Mouse (Mus musculus): Measurements from ENCODE around the gene Oas1f. TPM values are rescaled to one million over a fixed set of nuclear protein-coding genes. Genes with fewer than 3 reads are reported as not detected.
A peak's percentile ranks its signal among the peaks of the same experiment; 100 is the strongest.
"Not testable (repeated sequence)": the region's sequence is repeated elsewhere in the genome, so short reads cannot be mapped to it uniquely, and the experiment has no call there.

Oas1f gene
- polyA plus RNA-seq, 1 experiment from 2014 or later: not detected

GRCm38 (mm10) chr5:120887413-120887812 lies 40.2 kb downstream of the Oas1f start, which contains the start of gene Oas1g:
Gene Oas1g, minus strand, starts transcription at chr5:120887613.
- not testable (repeated sequence) for H3K27me3 ChIP-seq (ENCODE audit: control insufficient read depth, insufficient read depth, low read length); H3K27ac ChIP-seq (ENCODE audit: low read length); ATAC-seq (ENCODE audit: insufficient read depth, low FRiP score); H3K9me3 ChIP-seq (replicated peaks; ENCODE audit: control insufficient read depth, low read length); H3K4me1 ChIP-seq (ENCODE audit: control insufficient read depth, insufficient read depth, low read length); H3K36me3 ChIP-seq (ENCODE audit: control insufficient read depth, insufficient read depth, low read length); H3K9ac ChIP-seq (ENCODE audit: low read length); H3K4me3 ChIP-seq (replicated peaks; ENCODE audit: low read length)
- 0 out of 2 replicates have a peak within 1 kb of the TSS, but pooled peaks have one; percentile 12 for H3K4me2 ChIP-seq (ENCODE audit: low read depth, low read length)
- 20% methylated on average over 5 of the region's 9 CpGs for WGBS

- no peaks in the 10 kb centered on the region for H3K9me3 ChIP-seq (replicated peaks; ENCODE audit: control insufficient read depth, low read length)
- ATAC-seq (ENCODE audit: insufficient read depth, low FRiP score): no peak
- no peak overlapping the region for H3K9ac ChIP-seq (ENCODE audit: low read length)
- no peaks in the 10 kb centered on the region for H3K27me3 ChIP-seq (ENCODE audit: control insufficient read depth, insufficient read depth, low read length)
- no peak overlapping the region for H3K27ac ChIP-seq (ENCODE audit: low read length)
- WGBS: 45% methylated on average over 6 of the region's 6 CpGs
- H3K4me2 ChIP-seq (ENCODE audit: low read depth, low read length): 0 out of 2 replicates have a peak overlapping the region, but pooled peaks have one; percentile 12
- no peak overlapping the region for H3K4me3 ChIP-seq (replicated peaks; ENCODE audit: low read length)
- H3K36me3 ChIP-seq (ENCODE audit: control insufficient read depth, insufficient read depth, low read length): no peaks in the 10 kb centered on the region
- no peaks in the 10 kb centered on the region for H3K4me1 ChIP-seq (ENCODE audit: control insufficient read depth, insufficient read depth, low read length)
Measured at GRCm38 (mm10) chr5:120887831-120888230, 40.7 kb downstream of the Oas1f start.

GRCm38 (mm10) chr5:120888294-120888815 lies 41.2 kb downstream of the Oas1f start:
- not testable (repeated sequence) for H3K27me3 ChIP-seq (ENCODE audit: control insufficient read depth, insufficient read depth, low read length); H3K4me2 ChIP-seq (ENCODE audit: low read depth, low read length); H3K27ac ChIP-seq (ENCODE audit: low read length); H3K9me3 ChIP-seq (replicated peaks; ENCODE audit: control insufficient read depth, low read length); H3K4me3 ChIP-seq (replicated peaks; ENCODE audit: low read length); H3K36me3 ChIP-seq (ENCODE audit: control insufficient read depth, insufficient read depth, low read length); H3K4me1 ChIP-seq (ENCODE audit: control insufficient read depth, insufficient read depth, low read length); H3K9ac ChIP-seq (ENCODE audit: low read length); ATAC-seq (ENCODE audit: insufficient read depth, low FRiP score)
- WGBS: 37% methylated on average over 4 of the region's 4 CpGs

DNA sequence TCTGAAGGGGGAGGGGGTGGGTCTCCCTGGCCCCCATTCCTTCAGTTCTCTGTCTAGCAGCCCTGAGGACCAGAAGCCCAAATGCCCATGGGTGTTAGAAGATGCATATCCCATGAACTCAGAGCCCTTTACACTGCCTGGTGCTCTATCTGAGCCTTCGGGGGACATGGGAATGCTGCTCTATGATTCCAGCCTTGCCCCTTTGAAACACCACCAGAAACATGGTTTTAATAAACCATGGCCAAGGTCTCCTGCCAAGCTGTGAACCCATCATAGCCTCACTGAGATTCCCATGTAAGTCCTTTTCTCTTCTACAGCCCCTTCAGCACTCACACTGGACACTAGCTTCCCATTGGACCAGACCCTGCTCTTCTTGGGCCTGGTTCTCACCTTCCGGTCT lies 42.9 kb downstream of the Oas1f start:
- Histone ChIP-seq H3K4me2 (ENCODE audit: low read depth, low read length) (no peak overlapping the region), H3K9ac (ENCODE audit: low read length) (no peak overlapping the region), H3K27me3 (ENCODE audit: control insufficient read depth, insufficient read depth, low read length) (no peaks in the 10 kb centered on the region), H3K4me3 (replicated peaks; ENCODE audit: low read length) (no peak overlapping the region), H3K4me1 (ENCODE audit: control insufficient read depth, insufficient read depth, low read length) (no peaks in the 10 kb centered on the region), H3K27ac (ENCODE audit: low read length) (no peak overlapping the region), H3K36me3 (ENCODE audit: control insufficient read depth, insufficient read depth, low read length) (no peaks in the 10 kb centered on the region), H3K9me3 (replicated peaks; ENCODE audit: control insufficient read depth, low read length) (no peaks in the 10 kb centered on the region)
- ATAC-seq (ENCODE audit: insufficient read depth, low FRiP score): no peak
- WGBS: 77% methylated on average over 2 of the region's 2 CpGs

GRCm38 (mm10) chr5:120890991-120891390 lies 43.8 kb downstream of the Oas1f start:
- no peaks in the 10 kb centered on the region for H3K27me3 ChIP-seq (ENCODE audit: control insufficient read depth, insufficient read depth, low read length)
- ATAC-seq (ENCODE audit: insufficient read depth, low FRiP score): no peak
- no peak overlapping the region for H3K4me2 ChIP-seq (ENCODE audit: low read depth, low read length)
- H3K36me3 ChIP-seq (ENCODE audit: control insufficient read depth, insufficient read depth, low read length): no peaks in the 10 kb centered on the region
- no peak overlapping the region for H3K27ac ChIP-seq (ENCODE audit: low read length)
- H3K4me3 ChIP-seq (replicated peaks; ENCODE audit: low read length): no peak overlapping the region
- no peak overlapping the region for H3K9ac ChIP-seq (ENCODE audit: low read length)
- no peaks in the 10 kb centered on the region for H3K4me1 ChIP-seq (ENCODE audit: control insufficient read depth, insufficient read depth, low read length)
- no peaks in the 10 kb centered on the region for H3K9me3 ChIP-seq (replicated peaks; ENCODE audit: control insufficient read depth, low read length)
- WGBS: 42% methylated on average over 3 of the region's 3 CpGs

- H3K4me3 ChIP-seq (replicated peaks; ENCODE audit: low read length); H3K27me3 ChIP-seq (ENCODE audit: control insufficient read depth, insufficient read depth, low read length); H3K9me3 ChIP-seq (replicated peaks; ENCODE audit: control insufficient read depth, low read length); H3K36me3 ChIP-seq (ENCODE audit: control insufficient read depth, insufficient read depth, low read length); H3K4me2 ChIP-seq (ENCODE audit: low read depth, low read length); H3K9ac ChIP-seq (ENCODE audit: low read length); ATAC-seq (ENCODE audit: insufficient read depth, low FRiP score); H3K27ac ChIP-seq (ENCODE audit: low read length); H3K4me1 ChIP-seq (ENCODE audit: control insufficient read depth, insufficient read depth, low read length): not testable (repeated sequence)
- WGBS: 73% methylated on average over 2 of the region's 2 CpGs
Measured at GRCm38 (mm10) chr5:120891566-120892242, 44.5 kb downstream of the Oas1f start.

GRCm38 (mm10) chr5:120892243-120892660 lies 45.1 kb downstream of the Oas1f start:
- no peak overlapping the region for H3K9ac ChIP-seq (ENCODE audit: low read length)
- no peaks in the 10 kb centered on the region for H3K9me3 ChIP-seq (replicated peaks; ENCODE audit: control insufficient read depth, low read length)
- no peak overlapping the region for H3K27ac ChIP-seq (ENCODE audit: low read length)
- 54% methylated on average over 2 of the region's 2 CpGs for WGBS
- H3K4me2 ChIP-seq (ENCODE audit: low read depth, low read length): no peak overlapping the region
- H3K36me3 ChIP-seq (ENCODE audit: control insufficient read depth, insufficient read depth, low read length): no peaks in the 10 kb centered on the region
- no peak overlapping the region for H3K4me3 ChIP-seq (replicated peaks; ENCODE audit: low read length)
- no peaks in the 10 kb centered on the region for H3K4me1 ChIP-seq (ENCODE audit: control insufficient read depth, insufficient read depth, low read length)
- no peaks in the 10 kb centered on the region for H3K27me3 ChIP-seq (ENCODE audit: control insufficient read depth, insufficient read depth, low read length)
- ATAC-seq (ENCODE audit: insufficient read depth, low FRiP score): no peak

- H3K4me1 ChIP-seq (ENCODE audit: control insufficient read depth, insufficient read depth, low read length); H3K9ac ChIP-seq (ENCODE audit: low read length); H3K27ac ChIP-seq (ENCODE audit: low read length); H3K27me3 ChIP-seq (ENCODE audit: control insufficient read depth, insufficient read depth, low read length); H3K4me3 ChIP-seq (replicated peaks; ENCODE audit: low read length); H3K4me2 ChIP-seq (ENCODE audit: low read depth, low read length); H3K9me3 ChIP-seq (replicated peaks; ENCODE audit: control insufficient read depth, low read length); H3K36me3 ChIP-seq (ENCODE audit: control insufficient read depth, insufficient read depth, low read length); ATAC-seq (ENCODE audit: insufficient read depth, low FRiP score): not testable (repeated sequence)
- 94% methylated on average over 4 of the region's 4 CpGs for WGBS
Measured at GRCm38 (mm10) chr5:120893866-120894265, 46.7 kb downstream of the Oas1f start.

DNA sequence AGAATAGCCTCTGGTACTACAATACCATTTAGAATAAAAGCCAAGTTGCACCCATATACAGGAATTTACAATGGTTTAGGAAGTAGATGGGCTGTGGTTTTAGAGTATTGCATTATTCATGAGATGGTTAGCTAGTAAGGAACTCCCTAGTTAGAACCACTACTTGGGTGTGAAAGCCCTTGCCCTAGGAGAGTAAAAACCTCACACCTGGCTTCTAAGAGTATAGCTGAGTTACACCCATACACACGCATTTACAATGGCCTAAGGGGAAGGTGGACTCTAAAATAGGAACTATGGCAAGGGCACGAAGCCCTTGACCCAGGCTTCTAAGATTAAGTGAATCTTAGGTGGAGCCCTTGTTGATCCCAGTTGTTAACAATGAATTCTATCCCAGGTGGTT lies 47.5 kb downstream of the Oas1f start:
- not testable (repeated sequence) for H3K36me3 ChIP-seq (ENCODE audit: control insufficient read depth, insufficient read depth, low read length); ATAC-seq (ENCODE audit: insufficient read depth, low FRiP score); H3K9me3 ChIP-seq (replicated peaks; ENCODE audit: control insufficient read depth, low read length); H3K27me3 ChIP-seq (ENCODE audit: control insufficient read depth, insufficient read depth, low read length); H3K9ac ChIP-seq (ENCODE audit: low read length); H3K4me3 ChIP-seq (replicated peaks; ENCODE audit: low read length); H3K27ac ChIP-seq (ENCODE audit: low read length); H3K4me1 ChIP-seq (ENCODE audit: control insufficient read depth, insufficient read depth, low read length); H3K4me2 ChIP-seq (ENCODE audit: low read depth, low read length)
- WGBS: 69% methylated on average over 2 of the region's 2 CpGs

Data from stomach, embryonic 16.5 days (tissue).